Mouse (Mus musculus): ENCODE results near the gene Fam171a1. TPM values are rescaled to one million over a fixed set of nuclear protein-coding genes. Genes with fewer than 3 reads are reported as not detected.
"Not testable (repeated sequence)": the region's sequence is repeated elsewhere in the genome, so short reads cannot be mapped to it uniquely, and the experiment has no call there.

The Fam171a1 gene
- total and polyA plus RNA-seq, 3 experiments, result 0.11 TPM; not detected in 2

- no peak for TF ChIP-seq TAL1 (conservative IDR thresholded peaks at IDR 0.05; ENCODE audit: low read depth, low read length)
- TF ChIP-seq POLR2AphosphoS5 (IDR thresholded peaks at IDR 0.05; ENCODE audit: insufficient replicate concordance, low read depth, low read length), result no peak
- no peak for TF ChIP-seq CTCF (IDR thresholded peaks at IDR 0.05; ENCODE audit: low read depth, low read length)
- TF ChIP-seq GATA1 (IDR thresholded peaks at IDR 0.05; ENCODE audit: borderline replicate concordance, low read length), result no peak
- TF ChIP-seq GATA2 (IDR thresholded peaks at IDR 0.05; ENCODE audit: borderline replicate concordance, low read depth, low read length), result no peak
- ATAC-seq (ENCODE audit: extremely low read depth, insufficient number of reproducible peaks, low FRiP score, poor library complexity, severe bottlenecking), result no peak
Measured at GRCm38 (mm10) chr2:3169403-3169747, 55.4 kb downstream of the Fam171a1 start.

GRCm38 (mm10) chr2:3171774-3172173 lies 57.8 kb downstream of the Fam171a1 start:
- Histone ChIP-seq H3K4me1 (ENCODE audit: insufficient read depth, low read depth, low read length) (no peaks in the 10 kb centered on the region), H3K4me3 (ENCODE audit: low read depth, low read length) (no peak overlapping the region), H3K9me3 (replicated peaks) (no peaks in the 10 kb centered on the region), H3K27me3 (ENCODE audit: insufficient read depth, low read length) (peaks cover 3% of the 10 kb centered on the region; the same call in 1 of the 2 replicates), H3K36me3 (replicated peaks) (no peaks in the 10 kb centered on the region)
- TF ChIP-seq GATA1 (IDR thresholded peaks at IDR 0.05; ENCODE audit: borderline replicate concordance, low read length) (no peak), CTCF (IDR thresholded peaks at IDR 0.05; ENCODE audit: low read depth, low read length) (no peak), GATA2 (IDR thresholded peaks at IDR 0.05; ENCODE audit: borderline replicate concordance, low read depth, low read length) (no peak), TAL1 (conservative IDR thresholded peaks at IDR 0.05; ENCODE audit: low read depth, low read length) (no peak), POLR2AphosphoS5 (IDR thresholded peaks at IDR 0.05; ENCODE audit: insufficient replicate concordance, low read depth, low read length) (no peak)
- DNase-seq (ENCODE audit: low spot score) (no peak), ATAC-seq (ENCODE audit: extremely low read depth, insufficient number of reproducible peaks, low FRiP score, poor library complexity, severe bottlenecking) (no peak)

More at GRCm38 (mm10) chr2:3169403-3169747, 55.4 kb downstream of the Fam171a1 start:
- no peak for DNase-seq (ENCODE audit: low spot score)
- H3K4me3 ChIP-seq (ENCODE audit: low read depth, low read length), result no peak overlapping the region
- H3K9me3 ChIP-seq (replicated peaks), result no peaks in the 10 kb centered on the region
- H3K4me1 ChIP-seq (ENCODE audit: insufficient read depth, low read depth, low read length), result no peaks in the 10 kb centered on the region
- peaks cover 3% of the 10 kb centered on the region; the same call in 1 of the 2 replicates for H3K27me3 ChIP-seq (ENCODE audit: insufficient read depth, low read length)
- H3K36me3 ChIP-seq (replicated peaks), result no peaks in the 10 kb centered on the region

- Histone ChIP-seq H3K4me1 (ENCODE audit: insufficient read depth, low read depth, low read length) (no peaks in the 10 kb centered on the region), H3K4me3 (ENCODE audit: low read depth, low read length) (no peak overlapping the region), H3K36me3 (replicated peaks) (no peaks in the 10 kb centered on the region), H3K27me3 (ENCODE audit: insufficient read depth, low read length) (peaks cover 3% of the 10 kb centered on the region; the same call in 1 of the 2 replicates), H3K9me3 (replicated peaks) (no peaks in the 10 kb centered on the region)
- DNase-seq (ENCODE audit: low spot score) (no peak), ATAC-seq (ENCODE audit: extremely low read depth, insufficient number of reproducible peaks, low FRiP score, poor library complexity, severe bottlenecking) (no peak)
- TF ChIP-seq POLR2AphosphoS5 (IDR thresholded peaks at IDR 0.05; ENCODE audit: insufficient replicate concordance, low read depth, low read length), result no peak
- TF ChIP-seq TAL1 (conservative IDR thresholded peaks at IDR 0.05; ENCODE audit: low read depth, low read length), result no peak
- no peak for TF ChIP-seq GATA2 (IDR thresholded peaks at IDR 0.05; ENCODE audit: borderline replicate concordance, low read depth, low read length)
- TF ChIP-seq CTCF (IDR thresholded peaks at IDR 0.05; ENCODE audit: low read depth, low read length), result no peak
- no peak for TF ChIP-seq GATA1 (IDR thresholded peaks at IDR 0.05; ENCODE audit: borderline replicate concordance, low read length)
Measured at GRCm38 (mm10) chr2:3172656-3173055, 58.6 kb downstream of the Fam171a1 start.

GRCm38 (mm10) chr2:3174890-3175289 lies 60.9 kb downstream of the Fam171a1 start:
- H3K4me1 ChIP-seq (ENCODE audit: insufficient read depth, low read depth, low read length), result no peaks in the 10 kb centered on the region
- H3K27me3 ChIP-seq (ENCODE audit: insufficient read depth, low read length), result peaks cover 3% of the 10 kb centered on the region; the same call in 1 of the 2 replicates
- no peaks in the 10 kb centered on the region for H3K36me3 ChIP-seq (replicated peaks)
- DNase-seq (ENCODE audit: low spot score) (no peak), ATAC-seq (ENCODE audit: extremely low read depth, insufficient number of reproducible peaks, low FRiP score, poor library complexity, severe bottlenecking) (no peak)
- TF ChIP-seq POLR2AphosphoS5 (IDR thresholded peaks at IDR 0.05; ENCODE audit: insufficient replicate concordance, low read depth, low read length) (no peak), GATA1 (IDR thresholded peaks at IDR 0.05; ENCODE audit: borderline replicate concordance, low read length) (no peak), GATA2 (IDR thresholded peaks at IDR 0.05; ENCODE audit: borderline replicate concordance, low read depth, low read length) (no peak), TAL1 (conservative IDR thresholded peaks at IDR 0.05; ENCODE audit: low read depth, low read length) (no peak), CTCF (IDR thresholded peaks at IDR 0.05; ENCODE audit: low read depth, low read length) (no peak)
- no peaks in the 10 kb centered on the region for H3K9me3 ChIP-seq (replicated peaks)
- H3K4me3 ChIP-seq (ENCODE audit: low read depth, low read length), result no peak overlapping the region

GRCm38 (mm10) chr2:3175988-3176387 lies 62.0 kb downstream of the Fam171a1 start:
- DNase-seq (ENCODE audit: low spot score); ATAC-seq (ENCODE audit: extremely low read depth, insufficient number of reproducible peaks, low FRiP score, poor library complexity, severe bottlenecking); H3K4me1 ChIP-seq (ENCODE audit: insufficient read depth, low read depth, low read length); H3K27me3 ChIP-seq (ENCODE audit: insufficient read depth, low read length); H3K9me3 ChIP-seq (replicated peaks); H3K36me3 ChIP-seq (replicated peaks); H3K4me3 ChIP-seq (ENCODE audit: low read depth, low read length): not testable (repeated sequence)

GRCm38 (mm10) chr2:3176751-3177150 lies 62.7 kb downstream of the Fam171a1 start:
- TF ChIP-seq CTCF (IDR thresholded peaks at IDR 0.05; ENCODE audit: low read depth, low read length), result no peak
- Histone ChIP-seq H3K9me3 (replicated peaks) (no peaks in the 10 kb centered on the region), H3K4me1 (ENCODE audit: insufficient read depth, low read depth, low read length) (no peaks in the 10 kb centered on the region), H3K27me3 (ENCODE audit: insufficient read depth, low read length) (no peaks in the 10 kb centered on the region), H3K4me3 (ENCODE audit: low read depth, low read length) (no peak overlapping the region), H3K36me3 (replicated peaks) (no peaks in the 10 kb centered on the region)
- ATAC-seq (ENCODE audit: extremely low read depth, insufficient number of reproducible peaks, low FRiP score, poor library complexity, severe bottlenecking) (no peak), DNase-seq (ENCODE audit: low spot score) (no peak)

- Histone ChIP-seq H3K4me3 (ENCODE audit: low read depth, low read length) (no peak overlapping the region), H3K9me3 (replicated peaks) (no peaks in the 10 kb centered on the region), H3K36me3 (replicated peaks) (no peaks in the 10 kb centered on the region), H3K4me1 (ENCODE audit: insufficient read depth, low read depth, low read length) (no peaks in the 10 kb centered on the region), H3K27me3 (ENCODE audit: insufficient read depth, low read length) (no peaks in the 10 kb centered on the region)
- DNase-seq (ENCODE audit: low spot score) (no peak), ATAC-seq (ENCODE audit: extremely low read depth, insufficient number of reproducible peaks, low FRiP score, poor library complexity, severe bottlenecking) (no peak)
- TF ChIP-seq CTCF (IDR thresholded peaks at IDR 0.05; ENCODE audit: low read depth, low read length), result no peak
- no peak for TF ChIP-seq GATA2 (IDR thresholded peaks at IDR 0.05; ENCODE audit: borderline replicate concordance, low read depth, low read length)
- TF ChIP-seq POLR2AphosphoS5 (IDR thresholded peaks at IDR 0.05; ENCODE audit: insufficient replicate concordance, low read depth, low read length), result no peak
- TF ChIP-seq GATA1 (IDR thresholded peaks at IDR 0.05; ENCODE audit: borderline replicate concordance, low read length), result no peak
- no peak for TF ChIP-seq TAL1 (conservative IDR thresholded peaks at IDR 0.05; ENCODE audit: low read depth, low read length)
Measured at GRCm38 (mm10) chr2:3180550-3180949, 66.5 kb downstream of the Fam171a1 start.

Data from G1E (cell line).